Comparison of ENCODE assay signal across 7 mouse cellular contexts in the genomic region with DNA sequence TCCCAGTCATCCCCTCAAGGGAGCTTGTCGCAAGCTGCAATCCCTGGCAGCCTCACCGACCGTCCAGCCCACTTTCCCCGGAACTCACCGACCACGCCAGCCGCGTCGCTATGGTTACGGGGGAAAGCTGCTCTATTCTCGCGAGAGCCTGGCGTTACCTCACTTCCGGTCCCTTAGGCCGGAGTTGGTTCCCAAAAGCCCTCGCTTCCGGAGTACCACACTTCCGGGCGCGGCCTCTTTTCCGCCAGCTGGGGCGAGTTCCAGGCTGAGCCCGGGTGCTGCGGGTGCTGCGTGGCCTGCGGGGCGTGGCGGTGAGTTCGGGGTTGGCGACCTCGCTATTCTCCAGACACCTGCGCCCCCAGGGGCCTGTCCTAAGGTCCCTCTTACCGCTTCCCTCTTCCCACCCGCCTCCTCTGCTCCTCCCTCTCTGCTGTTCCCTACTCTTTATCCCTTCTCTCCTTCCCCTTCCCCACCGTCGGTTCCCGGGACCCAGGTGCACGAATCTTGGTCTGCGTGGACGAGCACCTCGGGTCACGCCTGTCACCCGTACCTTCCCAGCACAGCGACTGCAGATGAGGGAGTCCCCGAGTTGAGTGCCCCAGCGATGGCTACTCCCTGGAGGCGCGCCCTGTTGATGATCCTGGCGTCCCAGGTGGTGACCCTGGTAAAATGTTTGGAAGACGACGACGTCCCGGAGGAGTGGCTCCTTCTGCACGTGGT. TPM values are rescaled to one million over a fixed set of nuclear protein-coding genes. Genes with fewer than 3 reads are reported as not detected.
DNase-seq lines count a peak whose midpoint lies in the region; ATAC-seq and TF ChIP-seq lines count a peak whose summit lies in the region.

A gene (minus strand): TSS at position 150 of the 720 bp plus-strand sequence.
A gene (plus strand): TSS at position 176 of the 720 bp plus-strand sequence.

- peaks cover 16% of the 10 kb centered on the region for H3K4me1 ChIP-seq in embryonic facial prominence, embryonic 12.5 days
- peaks cover 11% of the 10 kb centered on the region; the same call in 1 of the 2 replicates for H3K4me1 ChIP-seq in kidney, adult 2 months (ENCODE audit: control insufficient read depth, insufficient read depth, low read length)
- H3K4me1 ChIP-seq in limb, embryonic 12.5 days (replicated peaks), result peaks cover 20% of the 10 kb centered on the region
- peaks cover 28% of the 10 kb centered on the region for H3K4me1 ChIP-seq in midbrain, embryonic 15.5 days
- peaks cover 3% of the 10 kb centered on the region; the same call in 1 of the 2 replicates for H3K4me1 ChIP-seq in spleen, adult 2 months (ENCODE audit: control insufficient read depth, insufficient read depth, insufficient read length)

- H3K4me3 ChIP-seq in embryonic facial prominence, embryonic 12.5 days, result peak within 1 kb of the TSS; percentile 87
- peak within 1 kb of the TSS; percentile 82 for H3K4me3 ChIP-seq in kidney, adult 2 months (ENCODE audit: insufficient read depth, low read depth, low read length)
- peak within 1 kb of the TSS; percentile 83 for H3K4me3 ChIP-seq in limb, embryonic 12.5 days (replicated peaks)
- H3K4me3 ChIP-seq in midbrain, embryonic 15.5 days, result peak within 1 kb of the TSS; percentile 91
- H3K4me3 ChIP-seq in spleen, adult 2 months (ENCODE audit: extremely low read depth, insufficient read depth, insufficient read length), result peak within 1 kb of the TSS; percentile 84

- H3K9ac ChIP-seq in embryonic facial prominence, embryonic 12.5 days, result peak within 1 kb of the TSS; percentile 83
- peak within 1 kb of the TSS; percentile 81 for H3K9ac ChIP-seq in limb, embryonic 12.5 days (replicated peaks)
- H3K9ac ChIP-seq in midbrain, embryonic 15.5 days, result peak within 1 kb of the TSS; percentile 70

- peak; percentile 14 for TF ChIP-seq POLR2A in kidney, adult 2 months (IDR thresholded peaks at IDR 0.05; ENCODE audit: low read depth, low read length)
- no peak; the same call in 1 of the 2 replicates for TF ChIP-seq POLR2A in spleen, adult 2 months (IDR thresholded peaks at IDR 0.05; ENCODE audit: low read depth, low read length)

- peak; percentile 96 for ATAC-seq in embryonic facial prominence, embryonic 12.5 days (ENCODE audit: insufficient number of reproducible peaks, insufficient read depth, low FRiP score, low TSS enrichment)
- peak; percentile 96 for ATAC-seq in limb, embryonic 12.5 days (ENCODE audit: insufficient number of reproducible peaks, insufficient read depth, low FRiP score, low TSS enrichment, low read depth)
- ATAC-seq in midbrain, embryonic 15.5 days (replicated peaks), result peak; percentile 99

- H3K36me3 ChIP-seq in embryonic facial prominence, embryonic 12.5 days, result peaks cover 22% of the 10 kb centered on the region; the same call in 1 of the 2 replicates
- no peaks in the 10 kb centered on the region; the same call in 1 of the 2 replicates for H3K36me3 ChIP-seq in kidney, adult 2 months (ENCODE audit: control insufficient read depth, insufficient read depth, low read length)
- peaks cover 27% of the 10 kb centered on the region for H3K36me3 ChIP-seq in limb, embryonic 12.5 days
- peaks cover 14% of the 10 kb centered on the region; the same call in 1 of the 2 replicates for H3K36me3 ChIP-seq in midbrain, embryonic 15.5 days (replicated peaks)
- 0 out of 2 replicates have a peak, but pooled peaks cover 2% of the 10 kb centered on the region for H3K36me3 ChIP-seq in spleen, adult 2 months (ENCODE audit: control insufficient read depth, insufficient read depth, low read length)

- peak within 1 kb of the TSS; percentile 95 for H3K4me2 ChIP-seq in embryonic facial prominence, embryonic 12.5 days (replicated peaks)
- H3K4me2 ChIP-seq in limb, embryonic 12.5 days, result peak within 1 kb of the TSS; percentile 96
- H3K4me2 ChIP-seq in midbrain, embryonic 15.5 days, result peak within 1 kb of the TSS; percentile 96

- no peak for TF ChIP-seq CTCF in kidney, adult 2 months (conservative IDR thresholded peaks at IDR 0.05; ENCODE audit: insufficient read depth, insufficient read length, low read depth, low read length)
- no peak for TF ChIP-seq CTCF in spleen, adult 2 months (IDR thresholded peaks at IDR 0.05; ENCODE audit: extremely low read depth, insufficient read depth, insufficient read length, insufficient replicate concordance)

- no peaks in the 10 kb centered on the region for H3K27me3 ChIP-seq in embryonic facial prominence, embryonic 12.5 days
- H3K27me3 ChIP-seq in kidney, adult 2 months (replicated peaks; ENCODE audit: control insufficient read depth, insufficient read depth, low read length), result no peaks in the 10 kb centered on the region
- no peaks in the 10 kb centered on the region for H3K27me3 ChIP-seq in limb, embryonic 12.5 days
- no peaks in the 10 kb centered on the region for H3K27me3 ChIP-seq in midbrain, embryonic 15.5 days (replicated peaks)
- no peaks in the 10 kb centered on the region for H3K27me3 ChIP-seq in spleen, adult 2 months (ENCODE audit: control insufficient read depth, insufficient read depth, low read length)

- DNase-seq in adrenal gland, postnatal 25 days, result peak; percentile 99
- peak; percentile 99 to 100 for DNase-seq in heart, adult 18-20 months
- DNase-seq in kidney, adult 2 months, result peak; percentile 99
- DNase-seq in spleen, adult 2 months (ENCODE audit: low read depth in 1 of 2, low spot score in 2 of 2), result peak; percentile 92 to 97

- peak within 1 kb of the TSS; percentile 80 for H3K27ac ChIP-seq in embryonic facial prominence, embryonic 12.5 days
- peak within 1 kb of the TSS; percentile 69 for H3K27ac ChIP-seq in kidney, adult 2 months (ENCODE audit: insufficient read depth, low read depth, low read length)
- peak within 1 kb of the TSS; percentile 72 for H3K27ac ChIP-seq in limb, embryonic 12.5 days
- peak within 1 kb of the TSS; percentile 84 for H3K27ac ChIP-seq in midbrain, embryonic 15.5 days
- H3K27ac ChIP-seq in spleen, adult 2 months (ENCODE audit: insufficient read depth, low read length), result peak within 1 kb of the TSS; percentile 65

- under 1% methylated on average over 54 of the region's 54 CpGs for WGBS in embryonic facial prominence, embryonic 12.5 days
- under 1% methylated on average over 54 of the region's 54 CpGs for WGBS in kidney, adult 2 months
- under 1% methylated on average over 54 of the region's 54 CpGs for WGBS in limb, embryonic 12.5 days
- WGBS in midbrain, embryonic 15.5 days, result under 1% methylated on average over 54 of the region's 54 CpGs
- under 1% methylated on average over 54 of the region's 54 CpGs for WGBS in spleen, adult 2 months

- no peaks in the 10 kb centered on the region for H3K9me3 ChIP-seq in embryonic facial prominence, embryonic 12.5 days
- no peaks in the 10 kb centered on the region for H3K9me3 ChIP-seq in limb, embryonic 12.5 days
- no peaks in the 10 kb centered on the region for H3K9me3 ChIP-seq in midbrain, embryonic 15.5 days

RNA-seq across cellular contexts. Expression of the first gene that starts in this region (rescaled TPM):
- total RNA-seq in adrenal gland, postnatal 25 days (2021), result 8.3 and 8.4 TPM in 2 replicates
- polyA plus RNA-seq in embryonic facial prominence, embryonic 12.5 days (2016; fragmentation: Nextera tagmentation; extraction: Ambion mirVana), result 4.7 and 5.8 TPM in 2 replicates
- total RNA-seq in heart, adult 18-20 months (2021), result 1 to 10 TPM; 1.6 to 2.4 TPM
- 4.7 and 5.6 TPM in 2 replicates for polyA plus RNA-seq in kidney, adult 2 months (2012; rRNA removed)
- polyA plus RNA-seq in limb, embryonic 12.5 days (2016; fragmentation: Nextera tagmentation; extraction: Ambion mirVana), result 4.3 and 6.0 TPM in 2 replicates
- 8.2 and 9.0 TPM in 2 replicates for polyA plus RNA-seq in midbrain, embryonic 15.5 days (2015; fragmentation: Nextera tagmentation; extraction: Ambion mirVana)
- 0.65 and 0.81 TPM in 2 replicates for polyA plus RNA-seq in spleen, adult 2 months (2012; rRNA removed)

RNA-seq across cellular contexts. Expression of the second gene that starts in this region (rescaled TPM):
- total RNA-seq in adrenal gland, postnatal 25 days (2021), result 36.5 and 55.1 TPM in 2 replicates
- polyA plus RNA-seq in embryonic facial prominence, embryonic 12.5 days (2016; fragmentation: Nextera tagmentation; extraction: Ambion mirVana), result 30.7 and 33.3 TPM in 2 replicates
- total RNA-seq in heart, adult 18-20 months (2021), result 10 to 100 TPM; 12.3 to 12.4 TPM
- polyA plus RNA-seq in kidney, adult 2 months (2012; rRNA removed), result 17.5 and 20.6 TPM in 2 replicates
- 27.3 and 29.4 TPM in 2 replicates for polyA plus RNA-seq in limb, embryonic 12.5 days (2016; fragmentation: Nextera tagmentation; extraction: Ambion mirVana)
- 21.1 and 21.9 TPM in 2 replicates for polyA plus RNA-seq in midbrain, embryonic 15.5 days (2015; fragmentation: Nextera tagmentation; extraction: Ambion mirVana)
- 9.9 and 11.6 TPM in 2 replicates for polyA plus RNA-seq in spleen, adult 2 months (2012; rRNA removed)

Comparison
In these comparisons a context has a peak if more than half of its experiments do, and no peak if none do; other contexts are left out.
1. Peak in every context shown above with its lines: DNase-seq, ATAC-seq, H3K4me3 ChIP-seq and H3K27ac ChIP-seq.